Mouse (Mus musculus) thymus, postnatal 4 days (tissue): ENCODE measurements at regions not wholly inside any gene's neighbourhood (a gene's known extent, or its start where the extent isn't known, plus 50 kb on each side); places are given as distances from the start of the nearest gene placed in this dataset.

Experiments used
- DNase-seq: peaks from one replicate; pipeline ENCODE4 v3.0.0; 2021

DNA sequence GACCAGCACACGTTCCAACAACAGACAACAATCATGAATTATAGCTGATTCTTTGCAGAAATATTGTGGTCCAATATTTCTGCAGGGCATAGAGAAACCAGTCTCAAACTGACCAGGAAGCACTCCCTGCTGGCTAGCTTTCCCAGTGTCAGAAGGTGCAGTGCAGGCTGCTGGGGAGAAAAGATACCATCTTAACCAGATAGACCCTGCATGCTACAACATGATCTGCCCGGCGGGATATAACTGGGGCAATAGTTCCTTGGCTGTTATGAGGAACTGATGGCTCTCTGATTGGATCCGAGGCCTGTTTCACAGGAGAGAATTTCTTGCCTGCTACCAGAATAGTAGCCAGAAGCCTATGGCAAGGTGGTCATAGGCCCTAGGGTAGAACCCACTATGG lies 86.9 kb upstream of the Prok2 start:
- no peak for DNase-seq

DNA sequence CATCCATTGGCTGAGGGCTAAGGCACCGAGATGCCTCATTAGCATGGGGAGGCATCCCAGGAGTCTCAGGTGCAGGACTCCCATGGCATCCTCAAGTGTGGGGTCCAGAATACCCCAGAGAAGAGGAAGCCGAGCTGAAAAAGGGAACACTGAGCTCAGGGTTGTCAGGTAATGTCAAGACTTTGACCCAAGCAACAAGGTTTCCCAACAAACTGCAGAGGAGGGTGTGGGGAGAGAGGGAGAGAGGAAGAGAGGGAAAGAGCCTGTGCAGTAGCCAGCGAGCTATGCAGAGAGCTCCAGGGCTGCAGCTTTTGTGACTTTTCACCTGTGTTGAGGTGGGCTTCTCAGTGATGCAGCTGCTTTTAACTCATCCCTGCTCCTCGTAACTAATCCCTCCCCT lies 85.7 kb upstream of the Prok2 start:
- no peak for DNase-seq

DNA sequence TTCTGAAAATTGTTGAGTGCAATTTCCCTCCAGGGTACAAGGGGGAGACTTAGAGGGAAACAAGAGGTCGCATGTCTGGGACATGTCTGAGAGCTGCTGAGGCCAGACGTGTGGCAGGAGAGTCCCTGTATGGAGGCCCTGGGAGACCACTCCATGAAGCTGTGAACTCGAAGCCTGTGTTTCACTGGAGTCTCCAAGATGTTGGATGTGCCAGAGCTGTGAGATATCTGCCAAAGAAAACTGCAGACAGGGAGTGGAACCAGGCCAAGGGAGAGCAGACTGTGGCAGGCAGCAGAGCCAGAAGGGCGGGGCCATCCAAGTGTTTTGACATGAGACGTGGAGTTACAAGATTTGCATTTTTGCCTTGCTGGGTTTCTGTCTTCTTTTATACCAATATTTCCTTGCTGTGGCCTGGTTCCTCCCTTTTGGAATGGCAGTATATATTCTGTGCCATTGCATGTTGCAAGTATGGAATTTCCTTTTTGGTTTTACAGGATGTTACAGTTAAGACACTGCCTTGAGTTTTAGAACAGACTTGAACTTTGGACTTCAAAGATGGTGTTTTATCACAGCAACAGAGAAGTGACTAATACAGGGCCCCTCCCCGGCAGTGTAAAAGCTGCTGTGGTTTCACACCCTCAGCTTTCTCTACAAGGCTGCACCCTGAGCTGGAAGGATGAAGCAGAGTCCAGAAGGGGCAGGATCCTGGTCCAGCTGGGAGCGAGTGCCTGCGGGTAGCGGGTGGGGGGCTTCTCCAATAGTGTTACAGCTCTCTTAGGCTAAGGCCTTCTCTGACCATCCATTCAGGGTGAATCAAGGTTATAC lies 85.0 kb upstream of the Prok2 start:
- no peak for DNase-seq

DNA sequence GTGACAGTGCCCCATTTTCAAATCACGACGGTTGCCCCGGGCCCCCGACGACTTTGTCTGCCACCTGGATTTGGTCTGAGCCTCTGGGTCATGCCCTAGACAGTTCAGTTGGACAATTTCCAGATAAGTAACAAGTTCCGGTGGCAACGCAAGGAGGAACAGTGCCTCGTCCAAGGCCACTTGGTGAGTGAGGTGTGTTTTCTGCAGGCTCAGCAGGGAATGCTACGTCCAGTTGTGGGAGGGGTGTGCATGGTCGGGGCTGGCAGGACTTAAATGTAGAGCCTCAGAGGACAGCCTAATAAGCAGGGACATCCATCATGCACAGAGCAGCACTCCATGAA lies 78.7 kb upstream of the Prok2 start:
- no peak for DNase-seq

DNA sequence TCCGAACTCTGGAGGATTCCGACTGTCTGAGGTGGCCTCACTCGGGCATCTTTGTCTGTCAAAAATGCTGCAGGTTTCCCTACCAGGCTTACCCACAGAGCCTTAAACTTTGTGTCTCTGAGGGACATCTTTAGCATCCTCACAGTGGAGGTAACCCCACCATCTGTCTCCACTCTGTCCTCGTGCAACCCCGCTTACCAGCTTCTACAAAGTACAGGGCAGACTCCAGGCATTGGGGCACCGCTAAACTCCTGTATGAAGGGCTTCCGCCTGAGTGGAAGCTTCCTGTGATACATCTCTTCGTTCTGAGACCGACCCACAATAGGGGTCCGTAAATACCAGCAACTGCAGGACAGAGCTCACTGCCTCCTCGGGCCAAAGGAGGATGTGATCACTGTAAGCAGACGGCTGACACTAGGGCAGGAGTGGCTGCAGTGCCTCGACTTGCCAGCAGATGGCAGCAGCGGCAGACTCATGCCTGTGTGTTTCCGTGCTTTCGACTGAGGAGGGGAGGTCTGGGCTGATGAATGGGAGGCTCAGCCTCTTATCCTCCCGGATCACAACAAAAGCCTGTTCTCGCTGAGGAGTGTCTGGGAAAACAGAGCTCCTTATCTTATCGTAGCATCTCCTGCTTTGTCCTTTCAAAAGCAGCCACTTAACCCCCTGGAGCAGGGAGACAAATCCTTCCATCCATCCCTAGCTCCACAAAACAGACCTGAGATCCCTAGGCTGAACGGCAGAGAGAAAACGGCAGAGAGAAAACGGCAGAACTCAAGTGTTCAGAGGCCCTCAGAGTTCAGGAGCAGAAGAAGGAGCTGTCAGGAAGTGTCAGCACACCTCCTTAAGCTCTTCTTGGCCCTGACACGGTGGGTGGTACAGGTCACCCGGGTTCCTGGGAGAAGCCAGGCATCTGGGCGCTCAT lies 78.1 kb upstream of the Prok2 start:
- DNase-seq, result peak; percentile 94

DNA sequence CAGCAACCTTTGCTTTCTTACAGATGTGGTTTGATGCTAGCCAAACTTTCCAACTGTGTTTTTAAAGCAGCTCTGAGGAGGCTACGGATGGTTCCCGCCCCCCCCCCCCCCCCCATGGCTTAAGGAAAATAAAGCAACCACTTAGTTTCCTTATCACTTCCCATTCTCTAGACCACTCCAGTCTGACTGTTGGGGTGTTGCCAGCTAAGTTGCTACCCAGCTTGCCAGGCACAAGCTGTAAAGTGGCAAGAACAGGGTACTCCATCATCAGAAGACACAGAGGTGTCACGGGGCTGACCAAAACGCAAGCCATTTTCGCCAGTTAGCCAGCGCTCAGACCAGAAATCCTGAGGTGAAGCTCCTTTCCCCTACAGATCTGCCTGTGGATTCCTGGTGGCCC lies 74.7 kb upstream of the Prok2 start:
- no peak for DNase-seq

DNA sequence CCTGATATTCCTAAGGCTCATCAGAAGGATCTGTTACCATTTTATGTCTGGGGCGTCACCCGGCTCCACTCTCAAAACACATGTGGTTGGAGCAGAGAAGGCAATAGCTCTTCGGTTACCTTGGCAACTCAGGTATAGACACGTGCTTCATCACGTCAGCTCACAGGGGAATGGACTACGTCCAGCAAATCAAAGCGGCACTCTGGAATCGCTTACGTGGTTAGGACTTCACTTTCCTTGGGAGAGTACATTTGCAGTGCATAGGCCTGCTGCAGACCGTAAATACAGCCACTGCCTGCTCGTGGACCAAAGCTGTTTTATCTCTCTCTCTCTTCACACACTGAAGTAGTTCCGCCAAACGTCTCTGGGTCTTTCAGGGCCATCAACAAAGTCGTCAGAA lies 74.1 kb upstream of the Prok2 start:
- DNase-seq, result no peak

DNA sequence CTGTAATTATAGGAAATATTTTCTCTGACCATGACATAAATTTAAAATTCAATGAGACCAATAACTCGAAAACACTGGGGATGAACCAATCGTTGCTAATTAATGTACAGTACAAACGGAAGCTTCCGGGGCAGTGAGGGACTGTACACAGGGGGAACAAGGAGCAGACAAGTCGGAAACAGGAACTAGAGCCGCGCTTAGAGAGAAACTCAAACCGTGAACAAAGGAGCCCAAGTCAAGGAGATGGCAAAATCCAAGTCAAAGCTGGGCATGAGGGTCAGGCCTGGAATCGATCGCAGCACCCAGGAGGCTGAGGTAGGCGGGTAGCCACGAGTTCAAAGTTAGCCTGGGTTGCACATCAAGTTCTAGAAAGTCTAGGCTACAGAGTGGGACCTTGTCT lies 70.2 kb upstream of the Prok2 start:
- no peak for DNase-seq

DNA sequence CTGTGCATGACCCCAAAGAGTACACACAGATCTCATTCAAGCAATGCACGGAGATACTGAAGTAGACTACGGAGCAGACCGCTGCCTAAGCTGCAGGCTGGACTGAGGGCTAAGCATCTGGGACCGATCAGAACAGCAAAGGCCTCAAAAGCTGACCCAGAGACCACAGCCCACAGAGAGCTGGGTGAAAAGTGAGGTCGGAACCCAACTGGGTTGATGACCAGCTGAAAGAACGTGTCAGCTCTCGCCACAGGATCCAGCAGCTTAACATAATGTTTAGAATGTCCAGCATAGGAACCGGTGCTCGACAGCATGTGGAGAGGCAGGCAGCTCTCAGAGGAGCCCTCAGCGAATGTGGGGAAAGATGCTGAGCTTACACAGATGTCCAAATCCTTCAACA lies 67.4 kb upstream of the Prok2 start:
- no peak for DNase-seq

DNA sequence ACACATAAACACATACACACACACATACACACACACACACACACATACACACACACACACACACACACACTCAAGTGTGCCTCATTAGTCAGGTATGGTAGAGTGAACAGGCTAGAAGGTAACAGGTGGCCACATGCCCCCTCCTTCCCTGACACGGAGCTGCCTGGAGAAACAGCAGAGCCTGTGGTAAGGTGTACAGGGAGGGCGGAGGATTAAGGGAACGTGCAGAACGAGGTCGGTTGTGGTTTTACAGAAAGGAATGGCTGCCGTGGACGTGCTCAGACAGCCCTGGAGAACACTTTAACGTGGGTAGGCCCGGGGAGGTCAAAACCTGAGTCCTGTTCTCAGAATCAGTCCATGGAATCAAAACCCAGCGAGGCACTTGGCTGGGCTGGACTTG lies 66.2 kb upstream of the Prok2 start:
- DNase-seq, result no peak

DNA sequence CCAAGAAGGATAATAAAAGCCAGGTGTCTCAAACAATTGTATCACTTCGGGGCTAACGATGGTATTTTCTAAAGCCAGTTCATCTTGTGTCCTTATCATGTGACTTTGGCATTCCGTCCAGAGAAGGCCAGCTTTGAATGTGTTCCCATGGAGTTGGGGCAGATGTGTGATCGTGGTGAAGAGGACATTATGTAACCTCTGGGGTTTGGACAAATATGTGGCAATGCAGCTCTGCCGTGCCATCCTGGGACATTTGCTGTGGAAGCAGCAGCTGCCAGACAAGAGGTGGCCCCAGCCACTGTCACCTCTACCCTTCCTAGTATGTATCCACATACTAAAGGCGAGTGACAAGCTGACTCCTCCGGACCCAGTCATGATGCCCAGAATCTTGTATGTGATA lies 60.8 kb upstream of the Prok2 start:
- no peak for DNase-seq

DNA sequence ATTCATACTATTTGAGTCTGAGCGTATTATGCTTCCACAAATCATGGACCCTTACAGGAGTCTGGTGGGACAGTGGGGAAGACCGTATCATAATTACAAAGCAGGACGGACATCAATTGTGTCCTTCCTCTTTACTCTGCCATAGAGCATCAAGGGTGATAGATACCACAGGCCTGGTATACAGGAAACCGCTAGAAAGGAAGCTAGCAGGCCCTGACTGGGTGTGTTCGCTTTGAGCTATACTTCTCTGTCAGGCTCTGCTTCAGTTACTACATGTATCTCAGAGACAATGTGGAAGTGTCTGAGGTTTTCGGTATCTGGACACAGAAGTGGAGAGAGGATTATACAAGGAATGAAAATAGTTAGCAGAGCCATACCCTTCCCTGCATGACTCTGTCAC lies 59.0 kb upstream of the Prok2 start:
- DNase-seq, result peak; percentile 22

DNA sequence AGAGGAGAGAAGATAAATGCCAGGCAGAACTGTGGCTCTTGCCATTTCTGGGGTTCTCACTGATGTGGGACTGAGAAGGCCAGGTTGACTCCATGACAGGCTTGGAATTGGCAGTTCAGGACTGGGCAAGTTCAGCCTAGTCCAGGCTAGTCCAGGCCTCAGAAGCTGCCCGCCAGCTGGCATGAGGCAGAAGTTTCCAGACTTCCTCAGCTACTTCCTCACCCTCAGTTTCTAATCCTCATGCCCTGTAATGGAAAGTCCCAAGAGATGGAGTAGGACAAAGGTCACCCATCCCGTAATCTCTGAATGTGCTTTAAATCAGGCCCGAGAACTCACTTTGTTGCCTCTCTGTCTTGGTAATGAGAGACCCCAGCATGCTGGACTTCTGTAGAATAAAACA lies 58.6 kb upstream of the Prok2 start:
- no peak for DNase-seq

DNA sequence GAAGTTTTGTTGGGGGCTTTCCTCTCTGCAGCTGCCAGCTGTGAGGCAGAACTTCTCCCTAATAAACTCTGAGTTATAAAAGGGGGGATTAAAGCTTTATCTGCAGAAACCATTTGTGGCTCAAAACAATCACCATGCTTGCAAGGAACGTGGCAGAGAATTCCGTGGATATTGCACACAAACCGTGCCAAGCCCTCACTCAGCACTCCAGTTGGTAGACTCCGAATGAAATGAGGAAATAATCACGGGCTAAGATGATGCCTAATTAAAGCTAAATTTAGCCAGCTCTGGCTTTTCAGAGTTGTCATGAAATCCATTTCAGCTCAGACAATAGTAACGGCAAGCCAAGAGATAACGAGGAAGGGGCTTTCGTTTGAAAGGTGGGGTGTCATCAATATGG lies 58.1 kb upstream of the Prok2 start:
- DNase-seq, result no peak

DNA sequence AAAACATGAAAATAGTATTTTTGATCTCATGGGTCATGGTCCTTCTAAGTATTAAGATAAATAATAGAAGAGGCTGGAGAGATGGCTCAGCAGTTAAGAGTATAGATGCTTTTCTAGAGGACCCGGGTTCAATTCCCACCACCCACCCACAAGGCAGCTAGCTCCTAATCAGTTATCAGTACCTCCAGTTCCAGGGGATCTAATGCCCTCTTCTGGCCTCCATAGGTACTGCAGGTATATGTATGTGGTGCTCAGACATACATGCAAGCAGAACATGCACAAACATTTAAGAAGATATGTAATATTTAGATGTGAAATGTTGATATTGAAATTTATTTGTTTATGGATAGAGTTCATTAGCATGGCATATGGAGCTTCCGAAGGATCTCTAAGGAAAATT lies 56.8 kb upstream of the Prok2 start:
- DNase-seq, result peak; percentile 58
